Mouse (Mus musculus): ENCODE measurements around the gene Atp8b4.

GRCm38 (mm10) chr2:126483337-126483736, 17.1 kb downstream of the Atp8b4 start:
- TF ChIP-seq POLR2A (IDR thresholded peaks at IDR 0.05; ENCODE audit: borderline replicate concordance, extremely low read depth, low read depth, low read length) (no peak), CTCF (IDR thresholded peaks at IDR 0.05; ENCODE audit: insufficient read depth, low read length) (no peak)
